Mouse (Mus musculus) gastrocnemius, adult 18-20 months (tissue): ENCODE measurements around the gene Foxf1. TPM values are rescaled to one million over a fixed set of nuclear protein-coding genes. Genes with fewer than 3 reads are reported as not detected.

Experiments
- DNase-seq: peaks from one replicate; pipeline ENCODE4 v3.0.0; 2021; ENCODE audit warnings: low spot score
- total RNA-seq, 2 experiments: library from RNA; stranded (reverse); gene quantifications; 2 replicates each; pipeline ENCODE4 v1.2.3; 2021

Foxf1 gene
- total RNA-seq, 2 experiments from 2014 or later = 0.09 to 0.18 TPM

DNA sequence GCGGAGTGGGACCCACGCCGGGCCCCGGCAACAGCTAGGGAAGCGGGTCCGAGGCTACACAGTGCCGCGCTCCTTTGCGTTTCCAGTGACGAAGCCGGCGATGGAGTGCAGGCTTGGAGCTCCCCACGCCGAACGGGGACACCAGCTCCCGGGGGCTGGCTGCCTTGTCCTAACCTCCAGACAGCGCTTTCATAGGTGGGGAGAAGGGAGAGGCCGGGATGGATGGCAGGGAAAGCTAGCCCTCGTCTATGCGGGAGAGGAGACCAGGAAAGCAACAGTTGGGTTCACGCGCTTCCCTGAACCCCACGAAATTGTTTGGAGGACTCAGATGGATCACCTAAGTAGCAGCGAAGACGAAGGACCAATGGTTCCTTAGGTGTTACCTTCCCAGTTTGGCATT lies 30.9 kb downstream of the Foxf1 start:
- no peak for DNase-seq

DNA sequence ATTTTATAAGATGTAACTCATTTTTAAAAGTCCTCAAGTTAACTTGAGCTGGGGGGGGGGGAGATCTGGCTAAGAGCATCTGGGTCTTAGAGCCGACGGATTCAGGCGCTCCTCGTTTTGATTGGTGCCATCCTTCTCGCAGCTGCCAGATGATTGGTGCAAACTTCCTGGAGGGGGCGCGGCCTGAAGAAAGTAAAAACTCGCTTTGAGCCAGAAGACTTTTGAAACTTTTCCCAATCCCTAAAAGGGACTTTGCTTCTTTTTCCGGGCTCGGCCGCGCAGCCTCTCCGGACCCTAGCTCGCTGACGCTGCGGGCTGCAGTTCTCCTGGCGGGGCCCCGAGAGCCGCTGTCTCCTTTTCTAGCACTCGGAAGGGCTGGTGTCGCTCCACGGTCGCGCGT lies 31.8 kb downstream of the Foxf1 start, which contains the start of gene Foxc2:
Foxc2 (plus strand) TSS at position 224 of the 400 bp plus-strand sequence.
- DNase-seq = peak; percentile 86

DNA sequence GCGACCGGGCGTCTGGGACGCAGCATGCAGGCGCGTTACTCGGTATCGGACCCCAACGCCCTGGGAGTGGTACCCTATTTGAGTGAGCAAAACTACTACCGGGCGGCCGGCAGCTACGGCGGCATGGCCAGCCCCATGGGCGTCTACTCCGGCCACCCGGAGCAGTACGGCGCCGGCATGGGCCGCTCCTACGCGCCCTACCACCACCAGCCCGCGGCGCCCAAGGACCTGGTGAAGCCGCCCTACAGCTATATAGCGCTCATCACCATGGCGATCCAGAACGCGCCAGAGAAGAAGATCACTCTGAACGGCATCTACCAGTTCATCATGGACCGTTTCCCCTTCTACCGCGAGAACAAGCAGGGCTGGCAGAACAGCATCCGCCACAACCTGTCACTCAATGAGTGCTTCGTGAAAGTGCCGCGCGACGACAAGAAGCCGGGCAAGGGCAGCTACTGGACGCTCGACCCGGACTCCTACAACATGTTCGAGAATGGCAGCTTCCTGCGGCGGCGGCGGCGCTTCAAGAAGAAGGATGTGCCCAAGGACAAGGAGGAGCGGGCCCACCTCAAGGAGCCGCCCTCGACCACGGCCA lies 32.5 kb downstream of the Foxf1 start:
- no peak for DNase-seq

DNA sequence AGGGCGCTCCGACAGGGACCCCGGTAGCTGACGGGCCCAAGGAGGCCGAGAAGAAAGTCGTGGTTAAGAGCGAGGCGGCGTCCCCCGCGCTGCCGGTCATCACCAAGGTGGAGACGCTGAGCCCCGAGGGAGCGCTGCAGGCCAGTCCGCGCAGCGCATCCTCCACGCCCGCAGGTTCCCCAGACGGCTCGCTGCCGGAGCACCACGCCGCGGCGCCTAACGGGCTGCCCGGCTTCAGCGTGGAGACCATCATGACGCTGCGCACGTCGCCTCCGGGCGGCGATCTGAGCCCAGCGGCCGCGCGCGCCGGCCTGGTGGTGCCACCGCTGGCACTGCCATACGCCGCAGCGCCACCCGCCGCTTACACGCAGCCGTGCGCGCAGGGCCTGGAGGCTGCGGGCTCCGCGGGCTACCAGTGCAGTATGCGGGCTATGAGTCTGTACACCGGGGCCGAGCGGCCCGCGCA lies 33.0 kb downstream of the Foxf1 start:
- DNase-seq = no peak

GRCm38 (mm10) chr8:121117906-121118305 lies 33.7 kb downstream of the Foxf1 start:
- no peak for DNase-seq

GRCm38 (mm10) chr8:121118634-121119420 lies 34.6 kb downstream of the Foxf1 start:
- DNase-seq = no peak

DNA sequence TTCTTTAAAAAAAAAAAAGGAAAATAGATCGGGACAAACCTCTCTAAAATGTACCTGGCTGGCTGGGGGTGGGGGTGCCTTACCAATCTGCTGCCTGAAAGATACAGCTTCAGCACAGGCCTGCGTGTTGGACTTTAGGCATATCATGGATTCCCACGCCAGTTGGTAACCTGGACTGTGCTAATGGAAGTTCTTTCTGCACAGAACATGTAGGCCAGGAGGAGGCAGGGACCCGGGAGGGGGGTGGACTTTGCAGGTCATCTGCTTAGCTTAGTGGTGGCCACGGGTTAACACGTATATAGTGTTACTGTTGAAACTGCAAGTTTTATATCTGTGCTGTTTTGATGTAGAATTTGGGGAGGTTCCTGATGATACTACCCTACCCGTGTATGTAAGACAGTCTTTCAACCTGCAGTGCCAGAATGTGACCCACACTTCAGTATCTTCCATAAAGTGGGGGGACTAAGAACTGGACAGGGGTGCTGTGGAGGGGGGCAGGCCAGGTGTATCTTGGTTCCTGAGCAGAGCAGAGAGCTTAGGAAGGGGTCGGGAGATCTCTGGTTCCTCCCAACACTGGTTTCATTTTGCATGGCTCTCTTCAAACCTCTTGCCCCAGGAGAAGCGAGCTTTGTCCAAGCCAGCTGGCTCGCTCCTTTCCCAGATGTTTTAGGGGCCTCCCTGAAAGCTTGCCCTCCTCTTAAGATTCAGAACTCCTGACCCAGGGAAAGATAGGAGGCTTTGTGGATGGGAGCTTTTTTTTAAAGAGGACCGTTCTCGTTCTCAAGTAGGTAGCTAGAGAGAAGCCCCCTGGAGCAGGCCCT lies 35.7 kb downstream of the Foxf1 start:
- DNase-seq = no peak

GRCm38 (mm10) chr8:121120456-121121419 lies 36.6 kb downstream of the Foxf1 start:
- no peak for DNase-seq

- DNase-seq = no peak
Measured at GRCm38 (mm10) chr8:121121704-121122103, 37.5 kb downstream of the Foxf1 start.

- DNase-seq = no peak
Measured at GRCm38 (mm10) chr8:121122368-121122767, 38.2 kb downstream of the Foxf1 start.

GRCm38 (mm10) chr8:121123113-121123512 lies 38.9 kb downstream of the Foxf1 start:
- no peak for DNase-seq

GRCm38 (mm10) chr8:121124547-121125239 lies 40.5 kb downstream of the Foxf1 start:
- no peak for DNase-seq

DNA sequence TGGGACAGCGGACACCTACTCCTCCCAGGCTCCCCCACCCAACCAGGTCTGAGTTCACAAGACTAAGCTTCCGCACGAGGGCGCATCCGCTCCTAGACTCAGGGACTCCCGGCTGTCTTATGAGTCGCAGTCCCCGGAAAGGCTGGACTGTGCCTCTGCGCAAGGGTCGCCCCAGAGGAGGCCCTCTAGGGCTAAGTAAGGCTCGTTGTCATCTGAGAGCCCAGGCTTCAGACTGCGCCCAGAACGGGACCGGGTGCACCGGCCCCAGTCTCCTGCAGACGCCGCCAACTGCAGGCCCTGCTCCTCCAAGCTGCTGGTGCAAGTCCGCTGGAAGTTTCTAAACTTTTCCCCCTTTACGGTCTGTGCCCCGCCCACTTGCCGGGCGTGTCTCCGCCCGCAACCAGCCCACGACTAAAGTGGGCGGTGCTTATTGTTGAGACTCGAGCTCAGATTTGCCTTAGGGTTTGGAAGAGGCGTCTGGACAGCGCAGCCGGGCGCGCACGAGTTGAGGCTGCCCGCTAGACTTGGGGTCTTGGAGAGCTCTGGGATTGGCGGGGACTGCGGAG lies 41.2 kb downstream of the Foxf1 start:
- DNase-seq = peak; percentile 43

- DNase-seq = no peak
Measured at GRCm38 (mm10) chr8:121126191-121126590, 42.0 kb downstream of the Foxf1 start.

DNA sequence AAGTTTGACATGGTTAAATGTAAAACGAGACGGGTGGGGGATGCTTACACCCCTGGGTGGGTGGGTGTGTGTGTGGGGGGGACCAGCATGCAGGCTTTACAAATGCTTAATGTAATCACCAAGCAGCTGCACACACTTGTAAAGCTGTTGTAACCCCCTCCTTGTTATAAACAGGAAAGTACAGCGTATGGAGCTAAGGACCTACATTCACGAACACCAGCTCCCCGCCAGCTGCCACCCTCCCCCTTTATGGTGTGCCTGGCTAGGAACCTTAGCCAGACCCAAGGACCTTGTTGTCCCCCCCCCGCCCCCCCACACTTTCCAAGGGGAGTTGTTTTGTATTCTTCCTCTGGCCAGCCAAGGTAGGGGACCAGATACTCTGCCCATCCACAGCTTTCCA lies 42.5 kb downstream of the Foxf1 start:
- DNase-seq = no peak

GRCm38 (mm10) chr8:121127291-121127701 lies 43.1 kb downstream of the Foxf1 start:
- DNase-seq = no peak

- no peak for DNase-seq
Measured at GRCm38 (mm10) chr8:121127756-121128375, 43.7 kb downstream of the Foxf1 start, which contains the start of gene Foxl1. Gene Foxl1 (plus strand): TSS chr8:121127940.

DNA sequence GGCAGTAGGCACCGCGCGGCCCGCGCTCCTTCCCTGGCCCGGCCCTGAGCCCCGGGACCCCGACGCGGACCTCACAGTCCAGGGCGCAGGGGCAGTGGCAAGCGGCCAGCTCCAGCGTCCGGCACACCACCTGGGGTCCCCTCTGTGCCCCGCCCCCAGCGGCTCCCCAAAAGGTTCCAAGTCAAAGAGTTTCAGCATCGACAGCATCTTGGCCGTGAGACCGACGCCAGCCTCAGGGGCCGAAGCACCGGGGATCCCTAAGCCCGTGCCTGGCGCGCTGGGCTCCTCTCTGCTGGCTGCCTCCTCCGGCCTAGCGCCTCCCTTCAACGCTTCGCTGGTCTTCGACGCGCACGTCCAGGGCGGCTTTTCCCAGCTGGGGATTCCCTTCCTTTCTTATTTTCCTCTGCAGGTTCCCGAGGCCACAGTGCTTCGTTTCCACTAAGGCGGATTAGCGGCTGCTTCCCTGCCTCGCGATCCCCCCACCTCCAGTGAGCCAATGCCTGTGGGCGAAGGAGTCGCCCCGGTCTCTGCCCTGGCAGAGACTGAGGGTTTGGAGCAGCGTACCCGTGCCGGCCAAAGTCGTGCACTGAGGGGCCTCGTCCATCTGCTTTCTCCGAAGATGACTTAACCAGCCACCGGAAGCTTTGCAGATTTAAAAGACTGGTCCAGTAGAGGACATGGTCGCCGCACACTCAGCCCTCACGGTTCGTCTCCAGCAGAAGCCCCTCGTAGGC lies 44.5 kb downstream of the Foxf1 start:
- no peak for DNase-seq
